Mouse (Mus musculus): ENCODE results near the gene Slc9a3r1. TPM values are rescaled to one million over a fixed set of nuclear protein-coding genes. Genes with fewer than 3 reads are reported as not detected.

Gene Slc9a3r1
- polyA plus RNA-seq (2015; fragmentation: Nextera tagmentation; extraction: Ambion mirVana), result 41.8 and 43.9 TPM in 2 replicates

DNA sequence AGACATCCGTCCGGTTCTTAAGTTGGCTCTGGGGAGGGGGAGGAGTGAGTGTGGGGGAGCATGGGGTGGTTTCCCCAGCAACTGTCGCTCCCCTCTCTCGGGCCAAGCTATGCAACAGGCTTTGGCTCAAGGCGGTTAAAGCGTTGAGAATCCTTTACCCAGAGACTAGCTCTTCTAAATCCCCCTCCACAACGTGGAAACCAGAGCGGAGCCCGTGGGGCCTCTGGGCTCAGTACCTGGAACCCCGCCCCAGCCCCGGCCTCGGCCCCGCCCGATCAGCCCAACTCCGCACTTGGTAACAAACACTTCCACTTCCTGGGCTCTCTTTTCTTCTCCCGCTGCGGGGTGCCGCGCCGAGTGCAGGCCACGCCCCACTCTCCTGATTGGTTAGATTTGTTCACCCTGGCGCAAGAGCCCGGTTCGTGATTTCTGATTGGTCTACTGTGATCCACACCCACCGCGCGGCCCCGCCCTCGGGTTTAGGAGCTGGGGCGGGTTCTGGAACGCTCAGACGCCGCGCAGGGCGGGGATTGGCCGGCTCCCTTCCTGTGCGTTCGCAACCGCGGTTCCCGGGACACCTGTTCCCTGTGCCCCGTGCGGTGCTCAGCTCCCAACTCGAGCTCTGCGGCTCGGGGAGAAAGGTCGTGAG, at the start of gene Slc9a3r1:
Gene Slc9a3r1, plus strand, starts transcription at position 510 of the 649 bp plus-strand sequence.
- peak; percentile 92 for ATAC-seq (ENCODE audit: insufficient number of reproducible peaks, low FRiP score, low TSS enrichment, low read depth)
- H3K36me3 ChIP-seq, result no peaks in the 10 kb centered on the region
- H3K4me1 ChIP-seq, result peaks cover 36% of the 10 kb centered on the region
- under 1% methylated on average over 47 of the region's 47 CpGs for WGBS
- H3K27ac ChIP-seq, result peak within 1 kb of the TSS; percentile 67; the same call in 1 of the 2 replicates
- no peaks in the 10 kb centered on the region for H3K9me3 ChIP-seq
- peak within 1 kb of the TSS; percentile 65 for H3K4me3 ChIP-seq
- peak within 1 kb of the TSS; percentile 43 for H3K9ac ChIP-seq
- H3K27me3 ChIP-seq, result peaks cover 42% of the 10 kb centered on the region
- H3K4me2 ChIP-seq, result peak within 1 kb of the TSS; percentile 92

DNA sequence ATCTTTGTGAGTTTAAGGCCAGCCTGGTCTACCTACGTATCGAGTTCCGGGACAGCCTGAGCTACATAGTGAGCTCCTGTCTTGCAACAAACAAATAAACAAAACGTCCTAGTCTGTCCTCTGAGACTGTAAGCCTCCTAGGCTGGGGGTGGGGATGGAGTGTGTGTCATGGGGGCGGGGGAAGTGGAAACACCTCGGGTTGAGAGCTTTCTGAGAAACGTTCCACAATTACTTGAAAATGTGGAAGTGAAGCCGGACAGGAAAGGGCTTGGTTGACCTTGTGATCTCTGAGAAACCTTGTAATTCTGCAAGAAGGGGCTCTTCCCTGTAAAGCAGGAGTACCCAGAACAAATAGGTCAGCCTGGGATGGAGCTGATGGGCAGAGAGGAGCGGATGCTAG, 43.7 kb upstream of the Slc9a3r1 start:
- H3K27ac ChIP-seq, result no peak overlapping the region
- no peak overlapping the region for H3K9ac ChIP-seq
- no peak overlapping the region for H3K4me3 ChIP-seq
- no peaks in the 10 kb centered on the region for H3K36me3 ChIP-seq
- H3K4me2 ChIP-seq, result no peak overlapping the region
- ATAC-seq (ENCODE audit: insufficient number of reproducible peaks, low FRiP score, low TSS enrichment, low read depth), result no peak
- 62% methylated on average over 9 of the region's 9 CpGs for WGBS
- no peaks in the 10 kb centered on the region for H3K27me3 ChIP-seq
- no peaks in the 10 kb centered on the region for H3K4me1 ChIP-seq
- H3K9me3 ChIP-seq, result no peaks in the 10 kb centered on the region

DNA sequence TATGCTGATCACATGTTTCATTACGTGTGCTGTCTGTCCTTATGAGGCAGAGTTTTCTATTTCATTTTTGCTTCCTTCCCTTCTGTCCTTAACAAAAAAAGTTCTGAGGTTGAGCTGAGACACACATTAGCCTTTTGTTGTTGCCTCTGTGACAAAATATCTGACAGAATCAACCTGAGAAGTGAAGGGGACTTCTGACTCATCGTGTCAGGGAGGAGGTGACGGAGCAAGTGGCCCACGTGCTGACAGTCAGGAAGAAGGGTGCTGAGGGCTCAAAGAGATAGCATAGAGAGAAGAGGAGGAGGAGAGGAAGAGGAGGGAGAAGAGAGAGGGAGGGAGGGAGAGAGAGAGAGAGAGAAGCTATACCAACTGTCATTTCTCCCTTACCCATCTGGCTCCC, 34.7 kb upstream of the Slc9a3r1 start:
- Histone ChIP-seq H3K4me3 (no peak overlapping the region), H3K27ac (no peak overlapping the region), H3K27me3 (no peaks in the 10 kb centered on the region), H3K9me3 (no peaks in the 10 kb centered on the region), H3K4me2 (no peak overlapping the region), H3K36me3 (no peaks in the 10 kb centered on the region), H3K4me1 (no peaks in the 10 kb centered on the region), H3K9ac (no peak overlapping the region)
- 77% methylated on average over 4 of the region's 4 CpGs for WGBS
- no peak for ATAC-seq (ENCODE audit: insufficient number of reproducible peaks, low FRiP score, low TSS enrichment, low read depth)

DNA sequence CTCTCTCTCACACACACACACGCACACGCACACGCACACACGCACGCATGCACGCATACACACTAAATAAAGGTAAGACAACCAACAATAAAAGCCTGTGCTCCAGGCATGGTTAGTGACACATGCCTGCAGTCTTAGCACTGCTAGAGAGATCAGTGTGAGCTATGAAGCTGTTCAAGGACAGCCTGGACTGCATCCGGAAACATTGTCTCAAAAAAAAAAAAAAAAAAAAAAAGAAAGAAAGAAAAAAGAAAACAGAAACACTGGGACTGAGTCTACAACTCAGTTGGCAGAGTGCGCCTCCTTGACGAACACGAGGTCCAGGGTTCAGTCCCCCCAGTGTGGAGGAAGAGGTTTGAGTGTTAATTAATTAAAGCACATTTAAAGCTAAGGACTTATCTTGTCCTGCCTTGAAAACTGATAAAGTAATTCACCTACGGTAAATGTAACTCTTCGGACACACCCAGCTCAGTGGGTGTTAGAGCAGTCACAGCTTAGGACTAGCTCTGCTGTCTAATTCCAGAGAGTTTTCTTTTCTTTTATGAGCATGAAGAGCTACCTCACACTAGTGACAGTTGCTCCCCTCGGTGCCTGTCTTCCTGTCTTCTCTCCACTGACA, 33.5 kb upstream of the Slc9a3r1 start:
- H3K27me3 ChIP-seq, result no peaks in the 10 kb centered on the region
- no peaks in the 10 kb centered on the region for H3K4me1 ChIP-seq
- WGBS, result 88% methylated on average over 13 of the region's 13 CpGs

DNA sequence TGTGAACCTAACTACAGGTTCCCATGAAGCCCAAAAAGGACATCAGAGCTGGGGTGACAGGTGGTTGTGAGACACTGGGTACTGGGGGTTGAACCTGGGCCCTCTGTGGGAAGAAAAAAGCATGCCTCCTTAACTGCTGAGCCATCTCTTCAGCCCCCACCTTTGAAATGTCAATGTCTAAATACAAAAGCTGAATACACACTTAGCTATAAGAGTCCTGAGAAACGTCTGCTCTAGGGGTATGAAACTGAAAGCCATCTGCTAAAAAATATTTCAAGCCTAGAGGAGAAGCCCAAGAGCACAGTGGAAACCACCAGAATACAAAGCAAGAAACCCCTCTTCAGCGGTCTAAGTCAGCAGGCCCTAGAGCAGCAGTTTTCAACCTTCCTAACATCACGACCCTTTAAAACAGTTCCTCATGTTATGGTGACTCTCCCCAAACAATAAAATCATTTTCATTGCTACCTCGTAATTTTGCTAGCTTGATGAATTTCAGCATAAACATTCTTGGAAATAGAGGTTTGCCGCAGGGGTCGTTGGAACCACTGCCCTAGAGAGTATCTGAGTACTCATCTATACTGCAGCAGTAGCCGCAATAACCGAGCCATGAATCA, 31.3 kb upstream of the Slc9a3r1 start:
- ATAC-seq (ENCODE audit: insufficient number of reproducible peaks, low FRiP score, low TSS enrichment, low read depth), result no peak
- Histone ChIP-seq H3K9ac (no peak overlapping the region), H3K4me1 (no peaks in the 10 kb centered on the region), H3K9me3 (no peaks in the 10 kb centered on the region), H3K36me3 (no peaks in the 10 kb centered on the region), H3K4me2 (no peak overlapping the region), H3K4me3 (no peak overlapping the region), H3K27ac (no peak overlapping the region), H3K27me3 (no peaks in the 10 kb centered on the region)
- 69% methylated on average over 8 of the region's 8 CpGs for WGBS

More for the DNA sequence above, 33.5 kb upstream of the Slc9a3r1 start:
- Histone ChIP-seq H3K9me3 (no peaks in the 10 kb centered on the region), H3K4me2 (no peak overlapping the region), H3K36me3 (no peaks in the 10 kb centered on the region), H3K9ac (no peak overlapping the region), H3K27ac (no peak overlapping the region), H3K4me3 (no peak overlapping the region)
- ATAC-seq (ENCODE audit: insufficient number of reproducible peaks, low FRiP score, low TSS enrichment, low read depth), result no peak

DNA sequence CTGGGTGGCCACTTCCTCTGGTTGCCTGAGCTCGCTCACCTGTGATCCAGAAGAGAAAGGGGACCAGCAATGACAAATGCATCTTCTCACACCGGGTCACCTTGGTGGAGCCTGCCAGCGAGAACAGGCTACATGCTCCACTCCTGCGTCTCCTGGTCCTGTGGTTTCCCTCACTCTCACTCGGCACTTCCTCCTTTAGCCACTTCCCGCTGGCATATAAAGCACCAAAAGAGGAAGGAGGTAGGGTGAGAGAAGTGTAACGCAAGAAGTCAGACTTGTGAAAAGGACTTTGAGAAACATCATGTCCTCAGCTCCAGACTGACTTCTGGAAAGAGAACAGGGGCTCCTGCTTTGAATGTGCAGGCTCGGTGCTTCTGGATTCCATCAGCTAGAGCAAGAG, 29.3 kb upstream of the Slc9a3r1 start, which contains the start of gene Cd300lf:
Gene Cd300lf, minus strand, starts transcription at position 193 of the 400 bp plus-strand sequence.
- no peaks in the 10 kb centered on the region for H3K9me3 ChIP-seq
- H3K27ac ChIP-seq, result no peak within 1 kb of the TSS
- no peaks in the 10 kb centered on the region for H3K27me3 ChIP-seq
- no peak for ATAC-seq (ENCODE audit: insufficient number of reproducible peaks, low FRiP score, low TSS enrichment, low read depth)
- no peak within 1 kb of the TSS for H3K4me2 ChIP-seq
- H3K4me1 ChIP-seq, result no peaks in the 10 kb centered on the region
- WGBS, result 76% methylated on average over 8 of the region's 8 CpGs
- H3K36me3 ChIP-seq, result no peaks in the 10 kb centered on the region
- H3K9ac ChIP-seq, result no peak within 1 kb of the TSS
- no peak within 1 kb of the TSS for H3K4me3 ChIP-seq

DNA sequence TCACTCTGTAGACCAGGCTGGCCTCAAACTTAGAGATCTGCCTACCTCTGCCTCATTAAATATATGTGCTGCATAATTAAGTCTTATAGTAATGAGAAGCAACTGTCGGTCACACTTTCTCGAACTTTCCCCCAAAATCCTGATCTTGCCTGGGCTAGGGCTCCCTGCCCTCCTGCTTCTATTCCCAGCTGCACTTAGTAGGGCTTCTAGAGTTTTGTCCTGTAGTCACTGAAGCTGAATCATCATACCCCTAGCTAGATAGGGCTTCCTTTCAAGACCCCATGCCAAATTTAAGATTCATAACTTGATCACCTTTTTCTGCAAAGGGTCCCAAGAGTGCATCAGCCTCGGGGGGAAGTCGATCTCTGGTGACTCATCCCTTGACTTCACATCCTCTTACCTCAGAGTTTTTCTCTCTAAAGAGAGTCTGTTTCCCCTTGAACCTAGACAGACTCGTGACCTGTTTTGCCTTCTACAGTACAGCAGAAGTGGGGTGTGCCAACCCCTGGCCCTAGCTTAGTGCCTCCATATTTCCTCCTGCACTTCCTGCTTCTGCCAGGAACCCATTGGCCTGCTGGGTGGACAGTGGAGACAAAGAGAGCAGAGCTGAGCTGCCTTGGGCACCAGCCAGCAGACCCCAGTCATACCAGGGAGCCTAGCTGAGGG, 24.4 kb upstream of the Slc9a3r1 start:
- H3K9ac ChIP-seq, result no peak overlapping the region
- WGBS, result 76% methylated on average over 5 of the region's 5 CpGs

DNA sequence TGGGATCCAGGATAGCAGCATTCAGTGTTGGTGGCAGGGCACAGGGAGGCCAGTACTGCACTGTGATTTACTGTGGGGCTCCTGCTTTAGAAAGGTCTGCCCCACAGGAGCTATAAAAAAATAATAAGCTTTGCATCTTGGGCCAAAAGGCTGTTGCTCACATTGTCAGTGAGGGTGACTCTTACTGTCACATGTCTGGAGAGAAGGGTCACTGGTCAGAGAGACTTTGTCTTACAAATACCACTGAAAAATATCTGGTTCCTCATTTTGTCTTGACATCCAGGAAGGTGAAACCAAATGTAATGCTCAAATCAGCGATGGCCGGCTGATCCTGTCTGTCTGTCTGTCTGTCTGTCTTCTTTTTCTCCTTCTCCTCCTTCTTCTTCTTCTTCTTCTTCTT, 21.2 kb upstream of the Slc9a3r1 start:
- H3K9me3 ChIP-seq, result no peaks in the 10 kb centered on the region
- H3K4me1 ChIP-seq, result no peaks in the 10 kb centered on the region
- H3K36me3 ChIP-seq, result no peaks in the 10 kb centered on the region
- no peak overlapping the region for H3K9ac ChIP-seq
- 72% methylated on average over 2 of the region's 2 CpGs for WGBS
- H3K4me3 ChIP-seq, result no peak overlapping the region
- ATAC-seq (ENCODE audit: insufficient number of reproducible peaks, low FRiP score, low TSS enrichment, low read depth), result no peak
- H3K4me2 ChIP-seq, result no peak overlapping the region
- no peaks in the 10 kb centered on the region for H3K27me3 ChIP-seq
- H3K27ac ChIP-seq, result no peak overlapping the region

More for the DNA sequence above, 24.4 kb upstream of the Slc9a3r1 start:
- Histone ChIP-seq H3K9me3 (no peaks in the 10 kb centered on the region), H3K4me3 (no peak overlapping the region), H3K4me2 (no peak overlapping the region), H3K4me1 (no peaks in the 10 kb centered on the region), H3K36me3 (no peaks in the 10 kb centered on the region), H3K27ac (no peak overlapping the region), H3K27me3 (no peaks in the 10 kb centered on the region)
- no peak for ATAC-seq (ENCODE audit: insufficient number of reproducible peaks, low FRiP score, low TSS enrichment, low read depth)

DNA sequence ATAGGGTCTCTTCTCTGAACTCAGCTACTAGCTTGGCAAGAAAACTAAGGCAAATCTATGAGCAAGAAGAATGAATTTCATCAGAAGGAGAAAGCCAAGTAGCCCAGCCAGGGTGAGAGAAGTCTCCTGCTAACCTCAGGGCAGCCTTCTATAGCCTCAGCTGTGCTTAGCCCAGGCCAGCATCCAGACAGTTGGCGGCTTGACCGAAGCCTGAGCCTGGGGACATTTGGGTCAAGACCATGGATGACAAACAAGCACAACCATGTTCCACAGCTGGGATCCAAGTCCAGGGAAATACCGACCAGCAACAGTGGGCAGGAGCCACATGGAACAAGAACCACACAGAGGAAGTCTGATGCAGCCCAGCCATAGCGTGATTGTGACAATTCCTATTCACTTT, 15.3 kb upstream of the Slc9a3r1 start:
- H3K36me3 ChIP-seq, result no peaks in the 10 kb centered on the region
- H3K4me1 ChIP-seq, result peaks cover 12% of the 10 kb centered on the region
- H3K27me3 ChIP-seq, result peaks cover 9% of the 10 kb centered on the region; the same call in 1 of the 2 replicates
- no peak overlapping the region for H3K27ac ChIP-seq
- no peak overlapping the region for H3K4me3 ChIP-seq
- no peak for ATAC-seq (ENCODE audit: insufficient number of reproducible peaks, low FRiP score, low TSS enrichment, low read depth)
- H3K9me3 ChIP-seq, result no peaks in the 10 kb centered on the region
- 83% methylated on average over 4 of the region's 4 CpGs for WGBS
- H3K4me2 ChIP-seq, result no peak overlapping the region
- H3K9ac ChIP-seq, result no peak overlapping the region

DNA sequence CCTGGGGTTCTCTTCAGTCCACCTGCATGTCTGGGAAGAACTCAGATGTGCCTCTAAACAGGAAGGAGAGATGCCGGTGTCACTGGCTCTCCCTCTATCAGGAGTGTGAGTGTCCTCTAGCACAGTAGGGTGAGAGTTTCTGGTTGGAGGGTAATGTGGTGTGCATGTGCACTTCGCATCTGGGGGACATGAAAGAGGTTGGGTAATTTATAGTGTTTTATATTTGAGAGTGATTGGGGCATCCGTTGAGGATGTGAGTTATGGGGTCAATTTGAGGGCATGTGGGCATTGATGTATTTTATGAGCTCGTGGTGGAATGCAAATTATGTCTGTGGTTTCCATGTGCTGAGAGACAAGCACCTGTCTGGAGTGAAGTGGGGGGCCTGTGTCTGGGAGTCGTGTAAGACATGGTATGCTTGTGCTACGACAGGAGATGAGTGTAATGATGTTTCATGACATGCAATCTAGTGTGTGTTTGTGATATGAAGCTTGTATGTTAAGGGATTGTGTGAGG, 12.3 kb upstream of the Slc9a3r1 start:
- no peak overlapping the region for H3K27ac ChIP-seq
- no peak overlapping the region for H3K4me3 ChIP-seq
- ATAC-seq (ENCODE audit: insufficient number of reproducible peaks, low FRiP score, low TSS enrichment, low read depth), result no peak
- no peaks in the 10 kb centered on the region for H3K36me3 ChIP-seq
- H3K4me2 ChIP-seq, result no peak overlapping the region
- H3K9ac ChIP-seq, result no peak overlapping the region
- H3K9me3 ChIP-seq, result no peaks in the 10 kb centered on the region
- peaks cover 36% of the 10 kb centered on the region for H3K27me3 ChIP-seq
- 26% methylated on average over 6 of the region's 6 CpGs for WGBS
- peaks cover 24% of the 10 kb centered on the region for H3K4me1 ChIP-seq

DNA sequence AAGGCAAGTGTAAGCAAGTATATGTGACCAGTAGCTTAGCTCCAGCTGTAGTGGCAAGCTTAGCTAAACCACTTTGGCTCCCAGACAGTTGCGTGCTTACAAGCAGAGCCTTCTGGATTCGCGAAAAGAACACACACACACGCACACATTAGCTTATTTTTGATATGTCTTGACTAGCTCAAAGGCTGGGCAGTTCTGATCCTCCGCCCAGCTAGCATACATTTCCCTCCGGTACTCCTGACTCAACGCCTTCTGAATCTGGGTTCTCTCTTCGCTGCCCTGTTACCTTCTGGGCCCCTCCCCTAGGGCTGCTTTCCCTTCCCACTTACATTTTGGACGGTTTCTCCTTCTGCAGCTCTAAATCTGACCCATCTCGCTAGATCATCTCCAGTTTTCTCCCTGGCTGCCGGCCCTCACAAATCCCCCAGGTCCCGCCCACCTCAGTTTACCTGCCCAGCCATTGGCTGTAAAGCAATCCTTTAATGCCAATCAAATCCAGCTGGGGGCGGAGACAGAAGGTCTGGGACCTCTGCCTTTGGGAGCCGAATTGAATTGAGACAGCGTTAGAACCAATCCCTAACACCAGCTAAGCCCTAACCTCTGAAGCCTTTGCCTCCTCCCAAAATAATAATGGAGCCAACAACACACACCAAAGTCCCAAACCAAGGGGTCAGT, 11.2 kb upstream of the Slc9a3r1 start:
- Histone ChIP-seq H3K27ac (no peak overlapping the region), H3K9me3 (no peaks in the 10 kb centered on the region), H3K36me3 (no peaks in the 10 kb centered on the region), H3K4me3 (peak overlapping the region; percentile 29), H3K9ac (no peak overlapping the region), H3K27me3 (peaks cover 43% of the 10 kb centered on the region), H3K4me2 (peak overlapping the region; percentile 52), H3K4me1 (peaks cover 24% of the 10 kb centered on the region)
- WGBS, result 5% methylated on average over 15 of the region's 15 CpGs
- no peak for ATAC-seq (ENCODE audit: insufficient number of reproducible peaks, low FRiP score, low TSS enrichment, low read depth)
